Mouse (Mus musculus) E14TG2a.4 (cell line): ENCODE measurements at regions not wholly inside any gene's neighbourhood (a gene's known extent, or its start where the extent isn't known, plus 50 kb on each side); places are given as distances from the start of the nearest gene placed in this dataset.

Source experiments
- CTCF ChIP-seq: conservative IDR thresholded peaks from 2 replicates; pipeline ENCODE4 v1.5.1; 2014; ENCODE audit warnings: low read length
- POU5F1 ChIP-seq: IDR thresholded peaks from 2 replicates; pipeline ENCODE4 v1.6.1; 2014; ENCODE audit warnings: low read length, borderline replicate concordance

- TF ChIP-seq CTCF: no peak
- no peak for TF ChIP-seq POU5F1
These were observed 200.5 kb upstream of the Rasgrp1 start for GRCm38 (mm10) chr2:117543301-117543782.
